Mouse (Mus musculus) heart, postnatal 10 days (tissue): ENCODE measurements around the gene Prickle4. TPM values are rescaled to one million over a fixed set of nuclear protein-coding genes. Genes with fewer than 3 reads are reported as not detected.

Experiments
- DNase-seq, 2 experiments: peaks; one replicate each; pipeline ENCODE4 v3.0.0; 2021
- intact Hi-C: fragments of 180-260 bp; cut with DNase I; formaldehyde crosslinking; loops from one replicate; pipeline ENCODE4 v1.15.1; 2025
- total RNA-seq, 2 experiments: library from RNA; stranded (reverse); gene quantifications; 2 replicates each; pipeline ENCODE4 v1.2.3; 2021

Gene Prickle4
- total RNA-seq: 1 to 10 TPM; 2.8 to 3.5 TPM

- intact Hi-C loops: no loop called here
- peak; percentile 98 to 99 for DNase-seq
Observed at GRCm38 (mm10) chr17:47694503-47695336, at the start of gene Prickle4. TSS of gene Prickle4 (minus strand) at chr17:47694736.

GRCm38 (mm10) chr17:47744086-47744485 is 49.5 kb upstream of the Prickle4 start:
- DNase-seq: no peak
- intact Hi-C loops: loop anchor here (2.0 kb wide), 1 partner anchor 121 kb away; no protein-coding TSS in a partner anchor

GRCm38 (mm10) chr17:47742991-47743734 is 48.6 kb upstream of the Prickle4 start:
- no peak for DNase-seq
- intact Hi-C loops: no loop called here

GRCm38 (mm10) chr17:47740186-47740585 is 45.6 kb upstream of the Prickle4 start:
- intact Hi-C loops: no loop called here
- DNase-seq: no peak

- intact Hi-C loops: no loop called here
- DNase-seq: peak in 1 of 2 experiments; percentile 36
Observed at GRCm38 (mm10) chr17:47738879-47739798, 44.6 kb upstream of the Prickle4 start.

GRCm38 (mm10) chr17:47738066-47738878 is 43.7 kb upstream of the Prickle4 start:
- intact Hi-C loops: no loop called here
- peak in 1 of 2 experiments; percentile 52 for DNase-seq

- intact Hi-C loops: no loop called here
- DNase-seq: peak; percentile 92 to 95
Observed at GRCm38 (mm10) chr17:47737271-47738065, 42.9 kb upstream of the Prickle4 start.

GRCm38 (mm10) chr17:47736856-47737255 is 42.3 kb upstream of the Prickle4 start, which contains the start of gene Tfeb:
TSS of gene Tfeb (plus strand) at chr17:47737030.
- DNase-seq: peak; percentile 98 to 99
- intact Hi-C loops: no loop called here

GRCm38 (mm10) chr17:47735553-47736100 is 41.1 kb upstream of the Prickle4 start:
- intact Hi-C loops: no loop called here
- DNase-seq: no peak

GRCm38 (mm10) chr17:47730633-47731575 is 36.4 kb upstream of the Prickle4 start:
- no peak for DNase-seq
- intact Hi-C loops: no loop called here

- DNase-seq: no peak
- intact Hi-C loops: no loop called here
Observed at GRCm38 (mm10) chr17:47726566-47726965, 32.0 kb upstream of the Prickle4 start, which contains the start of gene Pgc. TSS of gene Pgc (plus strand) at chr17:47726842.

- intact Hi-C loops: no loop called here
- no peak for DNase-seq
Observed at GRCm38 (mm10) chr17:47721183-47721582, 26.6 kb upstream of the Prickle4 start.

GRCm38 (mm10) chr17:47715037-47715436 is 20.5 kb upstream of the Prickle4 start:
- intact Hi-C loops: no loop called here
- no peak for DNase-seq

- intact Hi-C loops: no loop called here
- no peak for DNase-seq
Observed at GRCm38 (mm10) chr17:47712889-47713571, 18.5 kb upstream of the Prickle4 start.

- intact Hi-C loops: no loop called here
- DNase-seq: no peak
Observed at GRCm38 (mm10) chr17:47711883-47712282, 17.3 kb upstream of the Prickle4 start.

- no peak for DNase-seq
- intact Hi-C loops: no loop called here
Observed at GRCm38 (mm10) chr17:47710036-47710435, 15.5 kb upstream of the Prickle4 start.

GRCm38 (mm10) chr17:47708972-47709371 is 14.4 kb upstream of the Prickle4 start:
- intact Hi-C loops: no loop called here
- no peak for DNase-seq
